Comparison of ENCODE assay signal across 8 mouse cellular contexts in genomic region chr2:155627030-155627738, GRCm38 (mm10). TPM values are rescaled to one million over a fixed set of nuclear protein-coding genes. Genes with fewer than 3 reads are reported as not detected.
DNase-seq lines count a peak whose midpoint lies in the region; ATAC-seq and TF ChIP-seq lines count a peak whose summit lies in the region.

No protein-coding gene starts in this region.

- no peaks in the 10 kb centered on the region for H3K9me3 ChIP-seq in midbrain, embryonic 10.5 days (replicated peaks)
- H3K9me3 ChIP-seq in midbrain, embryonic 13.5 days, result no peaks in the 10 kb centered on the region

- H3K27ac ChIP-seq in midbrain, embryonic 10.5 days (replicated peaks), result no peak overlapping the region
- H3K27ac ChIP-seq in midbrain, embryonic 13.5 days, result no peak overlapping the region
- H3K27ac ChIP-seq in liver, adult 2 months (replicated peaks; ENCODE audit: insufficient read depth, low read depth, low read length), result no peak overlapping the region

- peak; percentile 99 for TF ChIP-seq CTCF in liver, adult 2 months (IDR thresholded peaks at IDR 0.05; ENCODE audit: low read depth, low read length)

- H3K36me3 ChIP-seq in midbrain, embryonic 10.5 days, result peaks cover 14% of the 10 kb centered on the region
- peaks cover 21% of the 10 kb centered on the region for H3K36me3 ChIP-seq in midbrain, embryonic 13.5 days
- H3K36me3 ChIP-seq in liver, adult 2 months (ENCODE audit: control insufficient read depth, insufficient read depth, low read length), result no peaks in the 10 kb centered on the region

- ATAC-seq in midbrain, embryonic 13.5 days, result no peak

- TF ChIP-seq POLR2A in liver, adult 2 months (IDR thresholded peaks at IDR 0.05; ENCODE audit: extremely low read depth, insufficient read depth, low read length), result no peak

- H3K4me3 ChIP-seq in midbrain, embryonic 10.5 days, result no peak overlapping the region
- H3K4me3 ChIP-seq in midbrain, embryonic 13.5 days (replicated peaks), result no peak overlapping the region
- H3K4me3 ChIP-seq in liver, adult 2 months (ENCODE audit: insufficient read depth, low read depth, low read length), result no peak overlapping the region

- no peaks in the 10 kb centered on the region for H3K79me2 ChIP-seq in liver, adult 2 months (ENCODE audit: control insufficient read depth, insufficient read depth, low read length)

- H3K4me2 ChIP-seq in midbrain, embryonic 13.5 days (replicated peaks), result no peak overlapping the region

- peaks cover 86% of the 10 kb centered on the region for H3K27me3 ChIP-seq in midbrain, embryonic 10.5 days (ENCODE audit: low read depth, poor library complexity, severe bottlenecking)
- H3K27me3 ChIP-seq in midbrain, embryonic 13.5 days, result peaks cover 68% of the 10 kb centered on the region
- no peaks in the 10 kb centered on the region for H3K27me3 ChIP-seq in liver, adult 2 months (ENCODE audit: control insufficient read depth, insufficient read depth, low read length)

- DNase-seq in midbrain, embryonic 10.5 days (ENCODE audit: low spot score), result peak; percentile 83
- DNase-seq in adrenal gland, adult 18-20 months (ENCODE audit: low spot score in 2 of 2), result peak; percentile 68 to 73
- peak; percentile 63 for DNase-seq in embryo, embryonic 11.5 days (ENCODE audit: low read depth, low spot score)
- peak; percentile 83 for DNase-seq in induced T-regulatory cell, adult 2 months (ENCODE audit: low read depth)
- peak; percentile 40 for DNase-seq in liver, adult 2 months (ENCODE audit: extremely low read depth, low read depth, low spot score)
- DNase-seq in ovary, postnatal 36 days (ENCODE audit: low spot score), result peak; percentile 67
- DNase-seq in thymus, postnatal 36 days, result peak; percentile 70 to 72

- H3K9ac ChIP-seq in midbrain, embryonic 13.5 days (replicated peaks), result no peak overlapping the region
- H3K9ac ChIP-seq in liver, adult 2 months (ENCODE audit: low read depth, low read length), result no peak overlapping the region

- 49% methylated on average over 21 of the region's 21 CpGs for WGBS in midbrain, embryonic 10.5 days
- 45% methylated on average over 21 of the region's 21 CpGs for WGBS in midbrain, embryonic 13.5 days
- WGBS in liver, adult 2 months, result 65% methylated on average over 21 of the region's 21 CpGs

- H3K4me1 ChIP-seq in midbrain, embryonic 10.5 days, result peaks cover 50% of the 10 kb centered on the region
- peaks cover 33% of the 10 kb centered on the region for H3K4me1 ChIP-seq in midbrain, embryonic 13.5 days (replicated peaks)
- H3K4me1 ChIP-seq in liver, adult 2 months (ENCODE audit: control insufficient read depth, insufficient read depth, low read length), result peaks cover 6% of the 10 kb centered on the region; the same call in 1 of the 2 replicates

RNA-seq across cellular contexts. Expression of gene Myh7b, which starts 16.2 kb away (rescaled TPM):
- 0.53 and 0.60 TPM in 2 replicates for polyA plus RNA-seq in midbrain, embryonic 10.5 days (2016; fragmentation: Nextera tagmentation; extraction: Ambion mirVana)
- 0.97 and 1.1 TPM in 2 replicates for polyA plus RNA-seq in midbrain, embryonic 13.5 days (2015; fragmentation: Nextera tagmentation; extraction: Ambion mirVana)
- under 1 TPM; 0.17 to 0.45 TPM for total RNA-seq in adrenal gland, adult 18-20 months (2021)
- total RNA-seq in liver, adult 2 months (2014; rRNA removed), result not detected in 2 replicates
- not detected in 2 replicates for polyA plus RNA-seq in liver, adult 2 months (2012; rRNA removed)

RNA-seq across cellular contexts. Expression of gene Gss, which starts 34.6 kb away (rescaled TPM):
- 19.6 and 22.1 TPM in 2 replicates for polyA plus RNA-seq in midbrain, embryonic 10.5 days (2016; fragmentation: Nextera tagmentation; extraction: Ambion mirVana)
- 15.8 and 16.0 TPM in 2 replicates for polyA plus RNA-seq in midbrain, embryonic 13.5 days (2015; fragmentation: Nextera tagmentation; extraction: Ambion mirVana)
- total RNA-seq in adrenal gland, adult 18-20 months (2021), result 10 to 100 TPM; 41.4 to 67.5 TPM
- 69.4 and 112 TPM in 2 replicates for total RNA-seq in liver, adult 2 months (2014; rRNA removed)
- polyA plus RNA-seq in liver, adult 2 months (2012; rRNA removed), result 113 and 134 TPM in 2 replicates
